Mouse (Mus musculus) erythroid progenitor cell, adult 5-6 weeks (primary cell): ENCODE data around the gene Slc33a1. TPM values are rescaled to one million over a fixed set of nuclear protein-coding genes. Genes with fewer than 3 reads are reported as not detected.

Experiments
- ATAC-seq: replicated peaks from 2 replicates; pipeline ENCODE4 v1.8.0; 2016; ENCODE audit warnings: moderate number of reproducible peaks, mild to moderate bottlenecking, moderate TSS enrichment, inconsistent platforms; ENCODE audit not compliant: poor library complexity, low FRiP score, severe bottlenecking
- total RNA-seq, 2 experiments: library from RNA; stranded (forward) in 1 of 2; stranded (reverse) in 1 of 2; fragments of 150-400 nt in 1 of 2; fragments of 186-747, 209-891 nt in 1 of 2; gene quantifications; 2 replicates each; pipeline versions ENCODE4 v1.2.3 to v1.2.4; 2015 to 2017; ENCODE audit warnings: low replicate concordance in 2 of 2

Gene Slc33a1
- total RNA-seq, 2 experiments from 2014 or later, result 4.2 to 5.9 TPM

- no peak for ATAC-seq
These were observed 65.8 kb downstream of the Slc33a1 start for GRCm38 (mm10) chr3:63898581-63899308.

GRCm38 (mm10) chr3:63897177-63897576, 67.4 kb downstream of the Slc33a1 start:
- ATAC-seq, result no peak

GRCm38 (mm10) chr3:63896303-63896702, 68.3 kb downstream of the Slc33a1 start:
- no peak for ATAC-seq

GRCm38 (mm10) chr3:63895786-63896185, 68.8 kb downstream of the Slc33a1 start:
- ATAC-seq, result no peak

- ATAC-seq, result no peak
These were observed 70.9 kb downstream of the Slc33a1 start for GRCm38 (mm10) chr3:63893677-63894076.

GRCm38 (mm10) chr3:63892154-63892553, 72.4 kb downstream of the Slc33a1 start:
- ATAC-seq, result no peak

Other genes starting within 250 kb of the Slc33a1 start
- gene Plch1, start 65.3 kb downstream of the Slc33a1 start, total RNA-seq (2015; ENCODE audit: low replicate concordance), result not detected in 2 replicates
- not detected in 2 replicates for gene Plch1, start 65.3 kb downstream of the Slc33a1 start, total RNA-seq (2017; ENCODE audit: low replicate concordance)
- 1.4 TPM in 1 of 2 replicates, not detected in the other for gene E130311K13Rik, start 35.3 kb downstream of the Slc33a1 start, total RNA-seq (2015; ENCODE audit: low replicate concordance)
- 0.77 TPM in 1 of 2 replicates, not detected in the other for gene E130311K13Rik, start 35.3 kb downstream of the Slc33a1 start, total RNA-seq (2017; ENCODE audit: low replicate concordance)
- 12.3 and 13.4 TPM in 2 replicates for gene Gmps, start 11.3 kb upstream of the Slc33a1 start, total RNA-seq (2015; ENCODE audit: low replicate concordance)
- gene Gmps, start 11.3 kb upstream of the Slc33a1 start, total RNA-seq (2017; ENCODE audit: low replicate concordance), result 13.8 and 15.9 TPM in 2 replicates
- gene Vmn2r1, start 116.8 kb upstream of the Slc33a1 start, total RNA-seq (2015; ENCODE audit: low replicate concordance), result 1.4 TPM in 1 of 2 replicates, not detected in the other
- not detected in 2 replicates for gene Vmn2r1, start 116.8 kb upstream of the Slc33a1 start, total RNA-seq (2017; ENCODE audit: low replicate concordance)
- gene Vmn2r2, start 177.2 kb upstream of the Slc33a1 start, total RNA-seq (2015; ENCODE audit: low replicate concordance), result not detected in 2 replicates
- not detected in 2 replicates for gene Vmn2r2, start 177.2 kb upstream of the Slc33a1 start, total RNA-seq (2017; ENCODE audit: low replicate concordance)